Mouse (Mus musculus) gastrocnemius, postnatal 4 days (tissue): Measurements from ENCODE around the gene Npas3. TPM values are rescaled to one million over a fixed set of nuclear protein-coding genes. Genes with fewer than 3 reads are reported as not detected.

Source experiments
- DNase-seq, 2 experiments: peaks; one replicate each; pipeline ENCODE4 v3.0.0; 2021 to 2022; ENCODE audit warnings: low spot score in 2 of 2, mixed read lengths in 2 of 2
- total RNA-seq, 2 experiments: library from RNA; stranded (reverse); gene quantifications; 2 replicates each; pipeline ENCODE4 v1.2.3; 2021

Npas3 gene
- total RNA-seq, 2 experiments from 2014 or later, result 7.0 to 10.8 TPM

- no peak for DNase-seq
Measured at GRCm38 (mm10) chr12:54105946-54106345, 857.5 kb downstream of the Npas3 start.

GRCm38 (mm10) chr12:54110342-54110741, 861.9 kb downstream of the Npas3 start:
- DNase-seq, result no peak

GRCm38 (mm10) chr12:54110930-54111329, 862.5 kb downstream of the Npas3 start:
- DNase-seq, result no peak

GRCm38 (mm10) chr12:54120386-54120785, 871.9 kb downstream of the Npas3 start:
- no peak for DNase-seq

- no peak for DNase-seq
Measured at GRCm38 (mm10) chr12:54121286-54121685, 872.8 kb downstream of the Npas3 start.
